Mouse (Mus musculus): ENCODE results near the gene A630076J17Rik.

The A630076J17Rik gene

GRCm38 (mm10) chr3:107229822-107230221 is 592 bp upstream of the A630076J17Rik start:
- DNase-seq (ENCODE audit: low spot score in 2 of 2): no peak

- no peak for DNase-seq (ENCODE audit: low spot score in 2 of 2)
Observed at GRCm38 (mm10) chr3:107231202-107231601, 788 bp downstream of the A630076J17Rik start.

- DNase-seq (ENCODE audit: low spot score in 2 of 2): peak; percentile 69 to 78
Observed at GRCm38 (mm10) chr3:107233351-107233813, 3.0 kb downstream of the A630076J17Rik start.

GRCm38 (mm10) chr3:107233945-107234344 is 3.5 kb downstream of the A630076J17Rik start:
- DNase-seq (ENCODE audit: low spot score in 2 of 2): no peak

- DNase-seq (ENCODE audit: low spot score in 2 of 2): no peak
Observed at GRCm38 (mm10) chr3:107238051-107238450, 7.6 kb downstream of the A630076J17Rik start.

- DNase-seq (ENCODE audit: low spot score in 2 of 2): no peak
Observed at GRCm38 (mm10) chr3:107238471-107238980, 8.1 kb downstream of the A630076J17Rik start.

- DNase-seq (ENCODE audit: low spot score in 2 of 2): no peak
Observed at GRCm38 (mm10) chr3:107239607-107240006, 9.2 kb downstream of the A630076J17Rik start, which contains the start of gene Prok1. Gene Prok1 (minus strand): TSS chr3:107239707.

- DNase-seq (ENCODE audit: low spot score in 2 of 2): no peak
Observed at GRCm38 (mm10) chr3:107241389-107242094, 11.1 kb downstream of the A630076J17Rik start.

GRCm38 (mm10) chr3:107246876-107247275 is 16.5 kb downstream of the A630076J17Rik start:
- no peak for DNase-seq (ENCODE audit: low spot score in 2 of 2)

GRCm38 (mm10) chr3:107249042-107249441 is 18.6 kb downstream of the A630076J17Rik start:
- DNase-seq (ENCODE audit: low spot score in 2 of 2): no peak

- no peak for DNase-seq (ENCODE audit: low spot score in 2 of 2)
Observed at GRCm38 (mm10) chr3:107250320-107250719, 19.9 kb downstream of the A630076J17Rik start.

GRCm38 (mm10) chr3:107252035-107252434 is 21.6 kb downstream of the A630076J17Rik start:
- peak; percentile 41 to 72 for DNase-seq (ENCODE audit: low spot score in 2 of 2)

GRCm38 (mm10) chr3:107253925-107254324 is 23.5 kb downstream of the A630076J17Rik start:
- DNase-seq (ENCODE audit: low spot score in 2 of 2): no peak

GRCm38 (mm10) chr3:107255992-107256391 is 25.6 kb downstream of the A630076J17Rik start:
- DNase-seq (ENCODE audit: low spot score in 2 of 2): no peak

- DNase-seq (ENCODE audit: low spot score in 2 of 2): no peak
Observed at GRCm38 (mm10) chr3:107256724-107257123, 26.3 kb downstream of the A630076J17Rik start.

GRCm38 (mm10) chr3:107257924-107258323 is 27.5 kb downstream of the A630076J17Rik start:
- DNase-seq (ENCODE audit: low spot score in 2 of 2): no peak

GRCm38 (mm10) chr3:107260956-107261850 is 30.8 kb downstream of the A630076J17Rik start:
- DNase-seq (ENCODE audit: low spot score in 2 of 2): peak; percentile 32 to 42

GRCm38 (mm10) chr3:107261851-107262165 is 31.4 kb downstream of the A630076J17Rik start:
- no peak for DNase-seq (ENCODE audit: low spot score in 2 of 2)

- no peak for DNase-seq (ENCODE audit: low spot score in 2 of 2)
Observed at GRCm38 (mm10) chr3:107266814-107267345, 36.5 kb downstream of the A630076J17Rik start.

- DNase-seq (ENCODE audit: low spot score in 2 of 2): no peak
Observed at GRCm38 (mm10) chr3:107272433-107272832, 42.0 kb downstream of the A630076J17Rik start.

GRCm38 (mm10) chr3:107273820-107274219 is 43.4 kb downstream of the A630076J17Rik start:
- DNase-seq (ENCODE audit: low spot score in 2 of 2): peak; percentile 56 to 57

- peak in 1 of 2 experiments; percentile 30 for DNase-seq (ENCODE audit: low spot score in 2 of 2)
Observed at GRCm38 (mm10) chr3:107275351-107275750, 44.9 kb downstream of the A630076J17Rik start.
